Mouse (Mus musculus) spleen, adult 2 months (tissue): ENCODE results near the gene Optn.

Experiments used
- CTCF ChIP-seq: fragments of 200-500 bp; IDR thresholded peaks from 2 replicates; pipeline ENCODE4 v1.5.1; 2011; ENCODE audit warnings: mild to moderate bottlenecking, inconsistent platforms; ENCODE audit not compliant: insufficient read depth, insufficient read length, insufficient replicate concordance; ENCODE audit errors: extremely low read depth
- POLR2A ChIP-seq: fragments of 200-500 bp; IDR thresholded peaks from 2 replicates; pipeline ENCODE4 v1.6.1; 2011; ENCODE audit warnings: low read depth, low read length, inconsistent platforms

- TF ChIP-seq CTCF = no peak
- no peak for TF ChIP-seq POLR2A
Observed at GRCm38 (mm10) chr2:5045269-5045965, 18.4 kb downstream of the Optn start.
